Mouse (Mus musculus) ES-E14 (cell line): Measurements from ENCODE around the gene Ddx5. TPM values are rescaled to one million over a fixed set of nuclear protein-coding genes. Genes with fewer than 3 reads are reported as not detected.

ENCODE experiments used
- DNase-seq: peaks from one replicate; pipeline ENCODE4 v3.0.0-alpha.2; 2013; ENCODE audit warnings: low read depth, low spot score
- H3K27ac ChIP-seq: 2 replicates; pipeline ENCODE4 v1.5.1; 2012; ENCODE audit warnings: low read depth, mild to moderate bottlenecking, low read length, moderate library complexity, mixed read lengths; ENCODE audit not compliant: poor library complexity, insufficient read depth, severe bottlenecking
- H3K36me3 ChIP-seq: 2 replicates; pipeline ENCODE4 v1.6.1; 2012; ENCODE audit warnings: mild to moderate bottlenecking, low read length, moderate library complexity, mixed read lengths; ENCODE audit not compliant: control insufficient read depth, poor library complexity, insufficient read depth, severe bottlenecking
- H3K4me1 ChIP-seq, 2 experiments: fragments of 150-350 bp in 1 of 2; sonication (generic) in 1 of 2; 2 replicates each; pipeline ENCODE4 v1.6.1; 2012; ENCODE audit warnings: low read length in 2 of 2, mild to moderate bottlenecking in 1 of 2, mixed read lengths in 1 of 2; ENCODE audit not compliant: control insufficient read depth in 2 of 2, insufficient read depth in 2 of 2, poor library complexity in 1 of 2
- H3K4me3 ChIP-seq, 2 experiments: fragments of 150-350 bp in 1 of 2; sonication (generic) in 1 of 2; 2 replicates each; pipeline ENCODE4 v1.5.1; 2012; ENCODE audit warnings: low read length in 2 of 2, low read depth in 1 of 2, mild to moderate bottlenecking in 1 of 2, mixed read lengths in 1 of 2; ENCODE audit not compliant: insufficient read depth in 1 of 2, poor library complexity in 1 of 2, severe bottlenecking in 1 of 2
- H3K9ac ChIP-seq: 2 replicates; pipeline ENCODE4 v1.6.1; 2012; ENCODE audit warnings: low read depth, mild to moderate bottlenecking, low read length, mixed read lengths; ENCODE audit not compliant: poor library complexity, insufficient read depth, severe bottlenecking
- H3K9me3 ChIP-seq: fragments of 150-350 bp; sonication (generic); 2 replicates; pipeline ENCODE4 v1.6.1; 2012; ENCODE audit warnings: low read depth, mild to moderate bottlenecking, low read length; ENCODE audit not compliant: control insufficient read depth, insufficient read depth
- CHD2 ChIP-seq: IDR thresholded peaks from 2 replicates; pipeline ENCODE4 v1.6.1; 2014; ENCODE audit warnings: mild to moderate bottlenecking, low read depth, low read length, inconsistent platforms
- HCFC1 ChIP-seq: IDR thresholded peaks from 2 replicates; pipeline ENCODE4 v1.6.1; 2012; ENCODE audit warnings: low read length, inconsistent platforms, borderline replicate concordance; ENCODE audit not compliant: insufficient read depth
- MAFK ChIP-seq: IDR thresholded peaks from 2 replicates; pipeline ENCODE4 v1.6.1; 2014; ENCODE audit warnings: mild to moderate bottlenecking, low read depth, low read length, inconsistent platforms; ENCODE audit not compliant: insufficient read depth
- ZC3H11A ChIP-seq: IDR thresholded peaks from 2 replicates; pipeline ENCODE4 v1.6.1; 2012; ENCODE audit warnings: low read depth, mild to moderate bottlenecking, inconsistent platforms, low read length, borderline replicate concordance
- ZNF384 ChIP-seq: IDR thresholded peaks from 2 replicates; pipeline ENCODE4 v1.6.1; 2012; ENCODE audit warnings: low read depth, low read length, inconsistent platforms
- in situ Hi-C, 2 experiments: fragments of 600-800 bp; cut with MboI; formaldehyde crosslinking; loops; one replicate each; pipeline ENCODE4 v1.15.1; 2025; ENCODE audit warnings: low sequenced_read_pairs in 2 of 2, inconsistent platforms in 1 of 2; ENCODE audit not compliant: unreplicated experiment in 2 of 2
- total RNA-seq: library from RNA; depleted of rRNA; stranded (reverse); fragments of 300-350 nt; gene quantifications from 2 replicates; pipeline ENCODE4 v1.2.3, GENCODE M21; 2012; rRNA removed

Gene Ddx5
- 300 and 403 TPM in 2 replicates for total RNA-seq

GRCm38 (mm10) chr11:106788775-106789459 is at the start of gene Ddx5, which contains the start of gene Cep95:
Gene Ddx5, minus strand, starts transcription at chr11:106789185.
Gene Cep95, plus strand, starts transcription at chr11:106789252.
- Histone ChIP-seq H3K4me1 (peaks cover 0 to 2% of the 10 kb centered on the region in 2 experiments; a peak in 1 of 4 replicates), H3K9me3 (no peaks in the 10 kb centered on the region), H3K27ac (peak within 1 kb of the TSS; percentile 99), H3K9ac (peak within 1 kb of the TSS; percentile 97), H3K36me3 (peaks cover 24% of the 10 kb centered on the region), H3K4me3 (peak within 1 kb of the TSS; percentile 89 to 96)
- TF ChIP-seq HCFC1 (peak; percentile 70; the same call in 1 of the 2 replicates), MAFK (peak; percentile 68), ZNF384 (no peak), CHD2 (no peak)
- in situ Hi-C loops: no loop called here
- peak; percentile 99 for DNase-seq

DNA sequence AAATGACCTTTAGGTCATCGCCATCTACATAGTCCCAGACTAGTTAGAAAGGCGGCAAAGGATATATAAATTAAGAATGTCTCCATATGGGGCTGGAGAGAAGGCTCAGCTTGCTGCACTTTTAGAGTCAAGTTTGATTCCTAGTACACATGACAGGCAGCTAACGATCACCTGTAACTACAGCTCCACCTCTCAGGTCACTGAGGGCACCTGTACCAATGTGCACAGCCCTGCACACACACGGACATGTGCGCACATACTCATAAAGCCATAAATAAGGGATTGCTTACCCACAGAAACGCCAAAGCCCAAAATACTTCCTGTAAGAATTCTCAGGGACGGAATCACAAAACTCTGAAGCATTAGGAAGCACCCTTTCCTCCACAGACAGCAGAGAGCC is 39.1 kb upstream of the Ddx5 start:
- Histone ChIP-seq H3K4me3 (no peak overlapping the region), H3K36me3 (no peaks in the 10 kb centered on the region; the same call in 1 of the 2 replicates), H3K4me1 (no peaks in the 10 kb centered on the region), H3K9ac (no peak overlapping the region), H3K27ac (no peak overlapping the region), H3K9me3 (no peaks in the 10 kb centered on the region)
- in situ Hi-C loops: no loop called here
- TF ChIP-seq ZNF384 (no peak), HCFC1 (no peak), MAFK (no peak), ZC3H11A (no peak), CHD2 (no peak)
- DNase-seq: no peak

DNA sequence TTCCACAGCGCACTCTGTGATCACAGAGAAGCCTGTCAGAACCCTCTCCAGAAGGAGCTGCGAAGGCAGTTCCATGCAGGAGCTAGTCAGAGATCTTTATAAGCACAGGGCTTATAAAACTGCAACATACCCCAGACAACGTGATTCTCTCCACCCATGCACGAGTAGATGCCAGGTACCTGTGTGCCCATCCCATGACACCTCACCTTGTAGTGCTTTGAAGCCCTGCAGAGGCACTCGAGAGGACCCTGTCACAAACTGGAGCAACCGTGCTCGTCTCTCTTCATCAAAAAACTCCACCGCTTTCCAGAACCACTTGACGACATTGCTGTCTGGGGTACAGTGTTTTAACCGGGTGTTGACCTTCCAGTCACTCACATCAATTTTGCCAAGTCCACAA is 35.4 kb upstream of the Ddx5 start:
- in situ Hi-C loops: no loop called here
- no peak for DNase-seq
- peaks cover 11% of the 10 kb centered on the region for H3K36me3 ChIP-seq
- no peaks in the 10 kb centered on the region for H3K9me3 ChIP-seq
- H3K4me1 ChIP-seq: no peaks in the 10 kb centered on the region
- H3K4me3 ChIP-seq: no peak overlapping the region
- TF ChIP-seq CHD2 (no peak), ZC3H11A (no peak), HCFC1 (no peak), ZNF384 (no peak), MAFK (no peak)
- no peak overlapping the region for H3K27ac ChIP-seq
- no peak overlapping the region for H3K9ac ChIP-seq

DNA sequence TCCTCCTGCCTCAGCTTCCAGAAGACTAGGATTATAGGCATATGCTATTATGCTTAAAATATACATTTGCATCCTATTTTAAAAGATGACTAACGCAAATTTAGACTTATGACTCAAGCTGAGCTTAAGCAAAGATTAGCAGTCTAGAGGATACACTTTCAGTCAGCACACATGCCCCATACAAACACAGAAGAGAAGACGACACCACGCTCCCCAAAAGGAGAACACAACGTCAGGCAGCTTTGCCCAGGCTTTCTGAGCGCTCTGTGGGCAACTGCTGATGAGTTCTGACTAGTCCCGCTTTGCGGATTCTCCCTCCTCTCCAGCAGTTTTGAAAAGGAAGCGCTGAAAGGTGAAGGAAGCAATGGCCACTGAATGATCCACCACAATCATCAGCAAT is 34.8 kb upstream of the Ddx5 start:
- no peaks in the 10 kb centered on the region for H3K9me3 ChIP-seq
- no peaks in the 10 kb centered on the region for H3K4me1 ChIP-seq
- H3K9ac ChIP-seq: no peak overlapping the region
- H3K36me3 ChIP-seq: peaks cover 13% of the 10 kb centered on the region
- in situ Hi-C loops: no loop called here
- no peak overlapping the region for H3K27ac ChIP-seq
- H3K4me3 ChIP-seq: no peak overlapping the region
- no peak for DNase-seq
- TF ChIP-seq ZNF384: no peak
- TF ChIP-seq HCFC1: no peak
- TF ChIP-seq MAFK: no peak
- no peak for TF ChIP-seq ZC3H11A
- TF ChIP-seq CHD2: no peak
